Mouse (Mus musculus): Measurements from ENCODE around the gene Aldh1a2. TPM values are rescaled to one million over a fixed set of nuclear protein-coding genes. Genes with fewer than 3 reads are reported as not detected.
A peak's percentile ranks its signal among the peaks of the same experiment; 100 is the strongest.

Aldh1a2 gene
- polyA plus RNA-seq, 1 experiment from 2014 or later = 123 TPM

DNA sequence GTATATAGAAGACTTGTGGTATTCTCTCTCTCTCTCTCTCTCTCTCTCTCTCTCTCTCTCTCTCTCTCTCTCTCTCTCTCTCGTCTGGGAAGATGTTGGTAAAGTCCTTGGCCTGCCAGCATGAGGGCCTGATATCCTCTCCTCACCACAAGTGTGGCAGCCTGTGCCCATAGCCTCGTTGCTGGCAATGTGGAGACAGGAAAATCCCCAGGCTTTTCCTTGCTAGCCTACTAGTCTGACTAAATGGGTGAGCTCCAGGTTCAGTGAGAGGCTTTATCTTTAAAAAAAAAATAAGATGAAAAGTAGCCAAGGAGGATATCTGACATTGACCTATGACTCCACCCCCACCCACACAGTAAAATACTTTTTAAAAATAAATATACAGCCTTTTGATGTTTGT lies 4.8 kb downstream of the Aldh1a2 start:
- DNase-seq (ENCODE audit: low spot score) (no peak), ATAC-seq (replicated peaks; ENCODE audit: low FRiP score, low TSS enrichment, low read depth) (no peak)
- 60% methylated on average over 2 of the region's 2 CpGs for WGBS
- peaks cover 12% of the 10 kb centered on the region; the same call in 1 of the 2 replicates for H3K4me1 ChIP-seq (replicated peaks; ENCODE audit: control insufficient read depth, insufficient read depth, low read length)
- no peaks in the 10 kb centered on the region for H3K36me3 ChIP-seq (ENCODE audit: control insufficient read depth, insufficient read depth, low read length)
- H3K4me3 ChIP-seq (ENCODE audit: low read depth, low read length) = no peak overlapping the region
- H3K4me2 ChIP-seq (ENCODE audit: low read length) = no peak overlapping the region
- H3K27me3 ChIP-seq (replicated peaks; ENCODE audit: control insufficient read depth, insufficient read depth, low read length) = peaks cover 23% of the 10 kb centered on the region
- no peaks in the 10 kb centered on the region for H3K9me3 ChIP-seq (ENCODE audit: control insufficient read depth, low read length)
- H3K27ac ChIP-seq (ENCODE audit: low read depth) = no peak overlapping the region
- H3K9ac ChIP-seq (ENCODE audit: low read length) = no peak overlapping the region

GRCm38 (mm10) chr9:71227226-71227970 lies 11.8 kb downstream of the Aldh1a2 start:
- H3K4me1 ChIP-seq (replicated peaks; ENCODE audit: control insufficient read depth, insufficient read depth, low read length) = 0 out of 2 replicates have a peak, but pooled peaks cover 3% of the 10 kb centered on the region
- no peak overlapping the region for H3K4me3 ChIP-seq (ENCODE audit: low read depth, low read length)
- WGBS = 58% methylated on average over 10 of the region's 10 CpGs
- H3K4me2 ChIP-seq (ENCODE audit: low read length) = no peak overlapping the region
- H3K9me3 ChIP-seq (ENCODE audit: control insufficient read depth, low read length) = no peaks in the 10 kb centered on the region
- no peaks in the 10 kb centered on the region for H3K36me3 ChIP-seq (ENCODE audit: control insufficient read depth, insufficient read depth, low read length)
- no peak overlapping the region for H3K9ac ChIP-seq (ENCODE audit: low read length)
- peaks cover 11% of the 10 kb centered on the region; the same call in 1 of the 2 replicates for H3K27me3 ChIP-seq (replicated peaks; ENCODE audit: control insufficient read depth, insufficient read depth, low read length)
- ATAC-seq (replicated peaks; ENCODE audit: low FRiP score, low TSS enrichment, low read depth) = no peak
- DNase-seq (ENCODE audit: low spot score) = no peak
- H3K27ac ChIP-seq (ENCODE audit: low read depth) = no peak overlapping the region

DNA sequence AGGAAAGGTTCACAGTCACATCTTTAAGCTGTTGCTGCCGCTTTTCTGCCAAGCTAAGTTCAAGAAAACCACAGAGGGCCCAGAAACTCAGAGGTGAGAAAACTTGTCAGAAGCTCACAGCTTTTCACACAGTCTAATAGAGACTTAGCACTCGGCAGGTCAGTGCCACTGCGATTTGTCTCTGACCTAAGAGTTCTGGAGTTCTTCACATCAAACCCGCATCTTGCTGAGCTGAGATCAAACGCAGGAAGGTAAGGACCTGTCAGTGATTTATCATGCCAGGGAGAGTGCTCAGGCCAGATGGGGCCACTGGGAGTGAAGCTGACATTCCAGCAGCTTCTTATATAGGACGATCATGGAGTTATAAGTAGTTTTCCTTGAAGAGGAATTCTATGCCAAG lies 14.4 kb downstream of the Aldh1a2 start:
- Histone ChIP-seq H3K4me3 (ENCODE audit: low read depth, low read length) (no peak overlapping the region), H3K9me3 (ENCODE audit: control insufficient read depth, low read length) (no peaks in the 10 kb centered on the region), H3K36me3 (ENCODE audit: control insufficient read depth, insufficient read depth, low read length) (no peaks in the 10 kb centered on the region), H3K27me3 (replicated peaks; ENCODE audit: control insufficient read depth, insufficient read depth, low read length) (peaks cover 11% of the 10 kb centered on the region; the same call in 1 of the 2 replicates), H3K4me2 (ENCODE audit: low read length) (no peak overlapping the region), H3K9ac (ENCODE audit: low read length) (no peak overlapping the region), H3K27ac (ENCODE audit: low read depth) (no peak overlapping the region), H3K4me1 (replicated peaks; ENCODE audit: control insufficient read depth, insufficient read depth, low read length) (0 out of 2 replicates have a peak, but pooled peaks cover 3% of the 10 kb centered on the region)
- ATAC-seq (replicated peaks; ENCODE audit: low FRiP score, low TSS enrichment, low read depth) (no peak), DNase-seq (ENCODE audit: low spot score) (no peak)
- WGBS = 17% methylated on average over 6 of the region's 6 CpGs

DNA sequence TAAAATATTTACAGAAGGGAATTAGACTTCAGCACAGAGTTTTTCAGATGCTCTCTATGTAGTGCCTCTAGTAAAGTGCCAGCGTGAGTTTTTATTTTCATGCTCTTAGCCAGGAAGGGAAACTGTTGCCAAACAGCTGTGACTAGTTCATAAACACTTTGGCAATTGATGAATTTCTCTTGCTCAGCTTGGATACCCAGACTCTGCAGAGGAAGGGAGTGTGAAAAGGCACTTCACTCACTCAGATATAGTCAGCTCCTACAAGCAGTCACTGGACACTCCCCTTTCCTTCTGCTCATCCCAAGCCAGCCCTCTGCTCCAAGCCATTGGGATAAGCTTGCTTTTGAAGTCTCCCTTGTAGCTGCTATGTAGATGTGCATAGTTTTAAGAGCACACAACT lies 21.0 kb downstream of the Aldh1a2 start:
- ATAC-seq (replicated peaks; ENCODE audit: low FRiP score, low TSS enrichment, low read depth) (no peak), DNase-seq (ENCODE audit: low spot score) (no peak)
- Histone ChIP-seq H3K9me3 (ENCODE audit: control insufficient read depth, low read length) (no peaks in the 10 kb centered on the region), H3K27me3 (replicated peaks; ENCODE audit: control insufficient read depth, insufficient read depth, low read length) (no peaks in the 10 kb centered on the region), H3K36me3 (ENCODE audit: control insufficient read depth, insufficient read depth, low read length) (no peaks in the 10 kb centered on the region), H3K4me2 (ENCODE audit: low read length) (no peak overlapping the region), H3K9ac (ENCODE audit: low read length) (no peak overlapping the region), H3K4me3 (ENCODE audit: low read depth, low read length) (no peak overlapping the region), H3K27ac (ENCODE audit: low read depth) (no peak overlapping the region), H3K4me1 (replicated peaks; ENCODE audit: control insufficient read depth, insufficient read depth, low read length) (peaks cover 20% of the 10 kb centered on the region; the same call in 1 of the 2 replicates)
- 36% methylated on average over 1 of the region's 1 CpGs for whole genome bisulfite sequencing

GRCm38 (mm10) chr9:71239926-71240325 lies 24.3 kb downstream of the Aldh1a2 start:
- H3K36me3 ChIP-seq (ENCODE audit: control insufficient read depth, insufficient read depth, low read length) = no peaks in the 10 kb centered on the region
- H3K4me1 ChIP-seq (replicated peaks; ENCODE audit: control insufficient read depth, insufficient read depth, low read length) = peaks cover 44% of the 10 kb centered on the region
- H3K27ac ChIP-seq (ENCODE audit: low read depth) = no peak overlapping the region
- no peak overlapping the region for H3K9ac ChIP-seq (ENCODE audit: low read length)
- DNase-seq (ENCODE audit: low spot score) (no peak), ATAC-seq (replicated peaks; ENCODE audit: low FRiP score, low TSS enrichment, low read depth) (no peak)
- H3K27me3 ChIP-seq (replicated peaks; ENCODE audit: control insufficient read depth, insufficient read depth, low read length) = no peaks in the 10 kb centered on the region
- WGBS = 57% methylated on average over 2 of the region's 2 CpGs
- no peaks in the 10 kb centered on the region for H3K9me3 ChIP-seq (ENCODE audit: control insufficient read depth, low read length)
- no peak overlapping the region for H3K4me3 ChIP-seq (ENCODE audit: low read depth, low read length)
- H3K4me2 ChIP-seq (ENCODE audit: low read length) = no peak overlapping the region

DNA sequence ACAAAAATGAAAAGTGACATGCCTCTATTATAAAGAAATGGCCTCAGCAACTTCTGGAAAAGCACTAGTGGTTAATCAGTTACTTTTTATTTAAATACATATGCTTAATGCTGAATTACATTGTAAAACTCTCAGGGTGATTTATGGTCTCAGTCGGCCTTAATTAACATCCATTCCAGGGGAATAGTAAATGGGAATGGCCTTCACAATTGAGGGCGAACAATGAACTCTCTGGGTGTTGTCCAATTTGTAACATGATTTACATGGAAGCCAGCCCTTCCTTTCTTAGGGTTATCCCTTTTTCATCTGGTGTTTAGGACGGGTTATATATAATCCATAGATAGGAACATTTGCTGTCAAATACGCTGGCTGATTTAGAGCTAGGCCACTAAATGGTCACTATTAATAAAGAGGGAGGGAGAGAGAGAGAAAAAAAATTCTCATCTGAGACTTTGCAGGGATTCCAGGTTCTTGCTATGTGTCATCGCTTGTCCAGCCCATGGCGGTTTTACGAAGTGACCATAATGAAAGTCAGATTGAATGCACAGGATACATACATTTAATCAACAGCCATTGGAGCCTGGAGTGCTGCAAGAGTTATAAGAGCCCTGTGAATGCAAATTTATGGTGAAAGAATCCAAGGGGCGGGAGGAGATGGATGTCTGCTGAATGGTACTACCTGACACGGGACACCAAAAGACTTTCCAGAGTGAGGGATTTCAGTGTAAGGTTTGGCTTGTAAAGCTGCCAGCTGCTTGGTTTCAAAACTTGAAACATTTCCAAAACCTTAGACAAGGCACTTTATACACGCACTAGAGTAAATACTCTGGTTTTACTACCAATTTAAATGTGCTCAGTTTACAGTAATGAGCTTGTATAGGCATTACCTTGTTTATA lies 26.2 kb downstream of the Aldh1a2 start:
- DNase-seq (ENCODE audit: low spot score) (peak; percentile 74), ATAC-seq (replicated peaks; ENCODE audit: low FRiP score, low TSS enrichment, low read depth) (peak; percentile 67)
- H3K36me3 ChIP-seq (ENCODE audit: control insufficient read depth, insufficient read depth, low read length) = no peaks in the 10 kb centered on the region
- no peak overlapping the region for H3K9ac ChIP-seq (ENCODE audit: low read length)
- no peak overlapping the region; the same call in 1 of the 2 replicates for H3K27ac ChIP-seq (ENCODE audit: low read depth)
- no peaks in the 10 kb centered on the region for H3K27me3 ChIP-seq (replicated peaks; ENCODE audit: control insufficient read depth, insufficient read depth, low read length)
- no peaks in the 10 kb centered on the region for H3K9me3 ChIP-seq (ENCODE audit: control insufficient read depth, low read length)
- 14% methylated on average over 10 of the region's 10 CpGs for WGBS
- H3K4me1 ChIP-seq (replicated peaks; ENCODE audit: control insufficient read depth, insufficient read depth, low read length) = peaks cover 39% of the 10 kb centered on the region
- H3K4me2 ChIP-seq (ENCODE audit: low read length) = 0 out of 2 replicates have a peak overlapping the region, but pooled peaks have one; percentile 18
- no peak overlapping the region for H3K4me3 ChIP-seq (ENCODE audit: low read depth, low read length)

- Histone ChIP-seq H3K4me1 (replicated peaks; ENCODE audit: control insufficient read depth, insufficient read depth, low read length) (peaks cover 39% of the 10 kb centered on the region), H3K27me3 (replicated peaks; ENCODE audit: control insufficient read depth, insufficient read depth, low read length) (no peaks in the 10 kb centered on the region), H3K9ac (ENCODE audit: low read length) (no peak overlapping the region), H3K4me3 (ENCODE audit: low read depth, low read length) (no peak overlapping the region), H3K27ac (ENCODE audit: low read depth) (peak overlapping the region; percentile 23; the same call in 1 of the 2 replicates), H3K4me2 (ENCODE audit: low read length) (no peak overlapping the region), H3K9me3 (ENCODE audit: control insufficient read depth, low read length) (no peaks in the 10 kb centered on the region), H3K36me3 (ENCODE audit: control insufficient read depth, insufficient read depth, low read length) (no peaks in the 10 kb centered on the region)
- 21% methylated on average over 5 of the region's 5 CpGs for WGBS
- ATAC-seq (replicated peaks; ENCODE audit: low FRiP score, low TSS enrichment, low read depth) (0 out of 2 replicates have a peak, but pooled peaks have one; percentile 6), DNase-seq (ENCODE audit: low spot score) (no peak)
These were observed 26.8 kb downstream of the Aldh1a2 start for GRCm38 (mm10) chr9:71242412-71242781.

DNA sequence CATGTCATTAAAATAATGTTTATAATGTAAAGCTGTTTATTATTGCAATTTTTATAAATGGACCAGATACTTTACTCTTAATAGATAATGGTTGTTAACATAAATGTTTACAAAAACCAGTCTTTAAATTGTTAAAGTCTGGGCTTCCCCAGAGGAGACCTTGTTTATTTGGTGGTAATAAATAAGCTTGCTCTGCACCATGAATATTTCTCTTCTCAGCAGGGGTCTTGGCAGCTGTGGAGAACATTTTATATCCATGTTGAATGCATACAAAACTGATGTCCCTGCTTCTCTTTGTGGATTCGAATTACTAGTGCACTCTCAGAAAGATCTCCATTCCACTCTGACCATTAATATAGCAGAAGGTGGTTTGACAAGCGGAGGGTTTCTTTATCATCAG lies 38.8 kb downstream of the Aldh1a2 start:
- H3K9ac ChIP-seq (ENCODE audit: low read length) = no peak overlapping the region
- no peak overlapping the region for H3K4me2 ChIP-seq (ENCODE audit: low read length)
- DNase-seq (ENCODE audit: low spot score) (no peak), ATAC-seq (replicated peaks; ENCODE audit: low FRiP score, low TSS enrichment, low read depth) (no peak)
- no peaks in the 10 kb centered on the region for H3K27me3 ChIP-seq (replicated peaks; ENCODE audit: control insufficient read depth, insufficient read depth, low read length)
- no peak overlapping the region for H3K4me3 ChIP-seq (ENCODE audit: low read depth, low read length)
- no peak overlapping the region for H3K27ac ChIP-seq (ENCODE audit: low read depth)
- H3K4me1 ChIP-seq (replicated peaks; ENCODE audit: control insufficient read depth, insufficient read depth, low read length) = no peaks in the 10 kb centered on the region
- no peaks in the 10 kb centered on the region for H3K36me3 ChIP-seq (ENCODE audit: control insufficient read depth, insufficient read depth, low read length)
- 31% methylated on average over 2 of the region's 2 CpGs for WGBS
- no peaks in the 10 kb centered on the region for H3K9me3 ChIP-seq (ENCODE audit: control insufficient read depth, low read length)

Data from intestine, embryonic 14.5 days (tissue).